Mouse (Mus musculus) limb, embryonic 11.5 days (tissue): ENCODE data around the gene 1700013G24Rik. TPM values are rescaled to one million over a fixed set of nuclear protein-coding genes. Genes with fewer than 3 reads are reported as not detected.
A peak's percentile ranks its signal among the peaks of the same experiment; 100 is the strongest.

ENCODE experiments used
- ATAC-seq: fragments of 200-750 bp; cut with Nextera tagmentation; 2 replicates; pipeline ENCODE4 v1.8.0; 2017; ENCODE audit warnings: low read depth; ENCODE audit not compliant: insufficient number of reproducible peaks, low FRiP score, low TSS enrichment
- DNase-seq: peaks from one replicate; pipeline ENCODE4 v3.0.0-alpha.2; 2015; ENCODE audit warnings: low spot score
- H3K27ac ChIP-seq: fragments of 300-500 bp; sonication (generic); replicated peaks from 2 replicates; pipeline ENCODE4 v1.5.1; 2014; ENCODE audit warnings: low read depth, mild to moderate bottlenecking, low read length
- H3K27me3 ChIP-seq: fragments of 300-500 bp; sonication (generic); 2 replicates; pipeline ENCODE4 v1.6.1; 2014; ENCODE audit warnings: mild to moderate bottlenecking, low read length, mixed read lengths; ENCODE audit not compliant: control insufficient read depth, insufficient read depth
- H3K36me3 ChIP-seq: fragments of 300-500 bp; sonication (generic); 2 replicates; pipeline ENCODE4 v1.6.1; 2014; ENCODE audit warnings: mild to moderate bottlenecking, low read length, moderate library complexity, mixed read lengths; ENCODE audit not compliant: control insufficient read depth, insufficient read depth
- H3K4me1 ChIP-seq: fragments of 300-500 bp; sonication (generic); 2 replicates; pipeline ENCODE4 v1.6.1; 2014; ENCODE audit warnings: low read length, mixed read lengths; ENCODE audit not compliant: control insufficient read depth, insufficient read depth
- H3K4me2 ChIP-seq: fragments of 300-500 bp; sonication (generic); 2 replicates; pipeline ENCODE4 v1.6.1; 2014; ENCODE audit warnings: low read depth, mild to moderate bottlenecking, moderate library complexity; ENCODE audit not compliant: severe bottlenecking
- H3K4me3 ChIP-seq: fragments of 300-500 bp; sonication (generic); 2 replicates; pipeline ENCODE4 v1.5.1; 2014; ENCODE audit warnings: low read depth, low read length
- H3K9ac ChIP-seq: fragments of 300-500 bp; sonication (generic); 2 replicates; pipeline ENCODE4 v1.6.1; 2014; ENCODE audit warnings: mild to moderate bottlenecking, low read length
- H3K9me3 ChIP-seq: fragments of 300-500 bp; sonication (generic); 2 replicates; pipeline ENCODE4 v1.6.1; 2016; ENCODE audit warnings: low read length; ENCODE audit not compliant: control insufficient read depth
- WGBS: fragments of 180-500 bp; shearing (Covaris S2); extraction: QIAGEN DNeasy Blood & Tissue Kit; methylation state at CpG from one replicate; pipeline ENCODE4 v1.1.7; 2014; 5-methylcytosine and 5-hydroxymethylcytosine counted together
- polyA plus RNA-seq: library from polyadenylated mRNA; unstranded; fragments of >200 nt; fragmentation: Nextera tagmentation; extraction: Ambion mirVana; gene quantifications from 2 replicates; pipeline ENCODE4 v1.2.1, GENCODE M21; 2014

1700013G24Rik gene
- polyA plus RNA-seq, 1 experiment from 2014 or later: not detected

GRCm38 (mm10) chr4:137489996-137490395 lies 36.9 kb downstream of the 1700013G24Rik start:
- Histone ChIP-seq H3K27me3 (no peaks in the 10 kb centered on the region), H3K4me2 (no peak overlapping the region), H3K4me1 (peaks cover 54% of the 10 kb centered on the region), H3K36me3 (no peaks in the 10 kb centered on the region), H3K4me3 (no peak overlapping the region), H3K27ac (0 out of 2 replicates have a peak overlapping the region, but pooled peaks have one; percentile 42), H3K9ac (no peak overlapping the region), H3K9me3 (no peaks in the 10 kb centered on the region)
- ATAC-seq (no peak), DNase-seq (no peak)
- 53% methylated on average over 8 of the region's 8 CpGs for WGBS

DNA sequence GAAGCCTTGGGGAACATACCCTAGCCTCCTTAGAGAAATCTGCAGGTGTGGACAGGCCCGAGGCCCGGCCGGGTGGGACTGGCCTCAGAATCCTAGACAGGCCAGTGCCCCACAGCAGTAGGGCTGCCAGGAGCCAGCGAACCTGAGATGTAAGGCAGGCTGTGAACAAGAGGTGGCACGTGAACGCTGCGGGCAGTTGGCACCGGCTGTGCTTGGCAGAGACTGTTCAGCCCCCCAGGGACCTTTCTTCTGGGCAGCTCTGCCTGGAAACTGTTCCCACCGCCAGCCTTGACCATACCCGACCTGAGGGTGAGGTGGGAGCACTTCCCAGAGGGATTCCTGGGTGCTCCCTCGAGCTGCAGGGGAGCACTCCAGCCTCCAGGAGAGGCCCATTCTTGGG lies 39.5 kb downstream of the 1700013G24Rik start:
- Histone ChIP-seq H3K4me1 (peaks cover 43% of the 10 kb centered on the region), H3K4me3 (no peak overlapping the region), H3K27ac (no peak overlapping the region), H3K27me3 (no peaks in the 10 kb centered on the region), H3K9ac (no peak overlapping the region), H3K9me3 (no peaks in the 10 kb centered on the region), H3K36me3 (no peaks in the 10 kb centered on the region), H3K4me2 (no peak overlapping the region)
- WGBS: 83% methylated on average over 11 of the region's 11 CpGs
- no peak for DNase-seq
- no peak for ATAC-seq

- no peak for ATAC-seq
- Histone ChIP-seq H3K27me3 (no peaks in the 10 kb centered on the region), H3K27ac (no peak overlapping the region), H3K9ac (no peak overlapping the region), H3K4me2 (no peak overlapping the region), H3K9me3 (no peaks in the 10 kb centered on the region), H3K4me3 (no peak overlapping the region), H3K36me3 (no peaks in the 10 kb centered on the region), H3K4me1 (peaks cover 43% of the 10 kb centered on the region)
- no peak for DNase-seq
- 91% methylated on average over 4 of the region's 4 CpGs for WGBS
These were observed 40.1 kb downstream of the 1700013G24Rik start for GRCm38 (mm10) chr4:137493187-137493586.

DNA sequence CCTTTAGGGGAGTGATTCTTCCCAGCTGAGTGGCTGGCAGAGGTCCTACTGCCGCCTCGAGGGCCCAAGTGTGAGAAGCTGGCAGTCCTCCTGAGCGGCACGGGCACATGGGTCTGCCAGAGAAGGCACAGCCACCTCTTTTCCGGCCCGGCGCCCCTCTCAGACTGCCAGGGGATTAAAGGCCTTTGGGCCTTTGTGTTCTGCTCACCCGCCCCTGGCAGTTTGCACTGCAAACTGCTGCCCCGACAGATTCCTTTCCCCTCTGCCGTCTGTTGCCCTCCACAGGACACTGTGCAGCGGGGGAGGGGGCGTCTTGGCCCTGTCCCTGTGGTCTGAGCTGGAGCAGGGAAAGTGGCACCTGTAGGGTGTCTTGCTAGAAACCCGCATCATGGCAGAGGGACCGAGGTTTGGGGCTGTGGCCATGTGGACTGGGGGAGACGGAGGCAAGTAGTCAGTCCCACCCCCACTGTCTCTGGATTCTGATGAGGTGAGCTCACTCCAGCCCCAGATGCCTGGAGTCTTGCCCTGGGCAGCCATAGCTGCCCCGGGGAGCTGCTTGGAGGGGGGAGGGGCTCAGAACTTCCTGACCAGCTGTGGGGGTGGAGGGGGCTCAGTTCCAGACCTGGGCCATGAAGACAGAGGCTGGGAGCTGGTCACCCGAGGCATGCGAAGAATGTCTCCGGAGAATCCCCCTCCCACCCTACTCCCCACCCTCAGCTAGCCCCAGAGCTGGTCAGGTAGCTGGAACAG lies 41.8 kb downstream of the 1700013G24Rik start:
- H3K36me3 ChIP-seq: no peaks in the 10 kb centered on the region; the same call in 1 of the 2 replicates
- WGBS: 5% methylated on average over 19 of the region's 19 CpGs
- H3K4me2 ChIP-seq: peak overlapping the region; percentile 36
- ATAC-seq (peak; percentile 67), DNase-seq (peak; percentile 74)
- no peak overlapping the region; the same call in 1 of the 2 replicates for H3K4me3 ChIP-seq
- H3K4me1 ChIP-seq: peaks cover 41% of the 10 kb centered on the region
- H3K27me3 ChIP-seq: no peaks in the 10 kb centered on the region
- H3K9me3 ChIP-seq: no peaks in the 10 kb centered on the region
- peak overlapping the region; percentile 93 for H3K27ac ChIP-seq
- peak overlapping the region; percentile 41; the same call in 1 of the 2 replicates for H3K9ac ChIP-seq

DNA sequence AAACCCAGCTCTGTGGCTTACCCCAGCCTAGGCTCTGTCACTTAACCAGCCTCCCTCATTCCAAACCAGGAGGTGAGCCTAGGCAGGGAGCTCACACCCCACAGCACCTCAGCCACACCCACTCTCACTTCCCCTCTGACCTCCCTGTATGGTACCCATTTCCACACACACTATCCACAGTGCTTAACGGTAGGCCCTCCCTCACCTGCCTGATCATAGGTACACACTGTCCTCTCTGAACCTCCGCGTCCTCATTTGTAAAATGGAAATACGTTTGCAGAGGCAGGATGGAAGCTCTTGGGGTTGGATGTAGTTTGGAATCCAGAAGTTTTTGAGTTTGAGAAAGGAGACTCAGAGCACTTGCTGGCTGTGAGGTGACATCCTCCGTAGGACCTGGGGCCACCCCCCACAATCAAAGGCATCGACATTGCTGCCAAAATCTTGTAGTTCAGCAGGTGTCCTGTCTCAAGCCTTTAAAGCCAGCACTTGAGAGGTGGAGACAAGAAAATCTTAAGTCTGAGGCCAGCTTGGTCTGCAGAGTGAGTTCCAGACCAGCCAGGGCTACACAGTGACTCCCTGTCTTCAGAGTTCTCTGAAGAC lies 42.5 kb downstream of the 1700013G24Rik start:
- 59% methylated on average over 6 of the region's 6 CpGs for WGBS
- no peak overlapping the region for H3K4me2 ChIP-seq
- no peaks in the 10 kb centered on the region for H3K27me3 ChIP-seq
- peaks cover 41% of the 10 kb centered on the region for H3K4me1 ChIP-seq
- ATAC-seq (peak; percentile 27; the same call in 1 of the 2 replicates), DNase-seq (no peak)
- no peak overlapping the region for H3K9ac ChIP-seq
- no peaks in the 10 kb centered on the region for H3K9me3 ChIP-seq
- peak overlapping the region; percentile 93 for H3K27ac ChIP-seq
- no peaks in the 10 kb centered on the region; the same call in 1 of the 2 replicates for H3K36me3 ChIP-seq
- no peak overlapping the region for H3K4me3 ChIP-seq

DNA sequence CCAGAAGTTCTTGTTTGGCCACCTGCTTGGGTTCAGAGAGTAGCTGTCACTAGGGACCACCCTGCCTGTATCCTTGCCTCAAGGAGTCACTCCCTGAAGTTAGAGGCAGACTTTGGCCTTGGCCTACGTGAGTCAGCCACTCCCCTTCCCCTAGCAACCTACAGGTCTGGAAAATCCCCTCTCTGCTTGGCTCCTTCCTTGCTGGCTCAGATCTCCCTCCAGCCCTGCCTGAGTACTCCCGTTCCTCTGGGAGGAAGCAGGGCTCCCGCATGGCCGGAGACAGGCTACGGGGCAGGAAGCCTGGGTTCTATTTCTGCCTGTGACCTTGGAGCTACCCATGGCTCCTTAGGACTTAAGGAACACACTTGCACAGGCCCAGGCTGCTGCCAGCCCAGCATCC lies 44.3 kb downstream of the 1700013G24Rik start:
- Histone ChIP-seq H3K9me3 (no peaks in the 10 kb centered on the region), H3K4me1 (peaks cover 41% of the 10 kb centered on the region), H3K36me3 (no peaks in the 10 kb centered on the region; the same call in none of the 2 replicates), H3K4me3 (no peak overlapping the region), H3K27me3 (no peaks in the 10 kb centered on the region), H3K27ac (peak overlapping the region; percentile 68), H3K9ac (no peak overlapping the region), H3K4me2 (no peak overlapping the region)
- WGBS: 67% methylated on average over 5 of the region's 5 CpGs
- DNase-seq (no peak), ATAC-seq (no peak)

DNA sequence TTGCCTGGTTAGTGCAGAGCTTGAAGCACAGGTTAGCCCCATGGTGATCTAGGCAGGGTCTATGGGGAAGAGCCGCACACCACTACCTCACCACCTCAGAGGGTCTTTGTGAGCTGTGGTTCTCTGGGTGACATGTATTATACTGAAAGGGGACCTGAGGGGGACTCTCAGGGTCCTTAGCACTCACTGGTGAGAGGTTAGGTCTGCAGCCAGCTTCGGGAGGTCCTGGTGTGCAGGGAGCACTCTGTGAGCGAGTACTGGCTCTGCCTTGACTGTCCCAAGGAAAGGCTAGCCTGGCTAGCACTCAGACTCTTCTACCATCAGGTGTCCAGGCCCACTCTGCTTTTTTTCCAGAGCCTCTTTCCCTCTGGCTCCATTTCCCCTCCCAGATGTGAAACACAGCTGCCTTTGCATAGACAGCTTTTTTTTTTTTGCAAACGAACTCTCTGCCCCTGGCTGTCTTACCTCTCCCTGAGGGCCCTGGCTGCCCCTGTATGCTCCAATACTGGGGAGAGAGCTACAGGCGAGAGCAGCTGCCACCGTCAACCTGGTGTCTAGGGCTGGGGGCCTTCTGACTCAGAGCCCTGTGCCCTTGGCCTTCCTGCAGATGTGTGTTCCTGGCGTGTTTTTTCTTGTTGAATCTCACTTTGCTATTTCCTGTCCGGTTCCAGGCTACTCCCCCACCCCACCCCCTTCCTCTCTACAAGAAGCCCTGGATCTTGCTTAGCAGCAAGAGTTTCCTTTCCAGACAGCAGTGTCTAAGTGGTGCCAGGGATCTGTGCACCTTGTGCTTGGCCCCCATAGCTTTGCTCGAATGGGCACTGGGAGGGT lies 45.0 kb downstream of the 1700013G24Rik start:
- Histone ChIP-seq H3K9ac (no peak overlapping the region), H3K27ac (peak overlapping the region; percentile 68), H3K4me1 (peaks cover 39% of the 10 kb centered on the region), H3K27me3 (no peaks in the 10 kb centered on the region), H3K4me2 (0 out of 2 replicates have a peak overlapping the region, but pooled peaks have one; percentile 2), H3K36me3 (no peaks in the 10 kb centered on the region; the same call in none of the 2 replicates), H3K9me3 (no peaks in the 10 kb centered on the region), H3K4me3 (no peak overlapping the region)
- 38% methylated on average over 9 of the region's 9 CpGs for WGBS
- ATAC-seq (no peak), DNase-seq (no peak)
